Mouse (Mus musculus) left cerebral cortex, postnatal 10 days (tissue): ENCODE measurements around the gene Atp2b2. TPM values are rescaled to one million over a fixed set of nuclear protein-coding genes. Genes with fewer than 3 reads are reported as not detected.
A peak's percentile ranks its signal among the peaks of the same experiment; 100 is the strongest.

Experiments
- DNase-seq, 2 experiments: peaks; one replicate each; pipeline ENCODE4 v3.0.0; 2021 to 2022; ENCODE audit warnings: low spot score in 2 of 2, mixed read lengths in 1 of 2; ENCODE audit errors: extremely low spot score in 1 of 2
- intact Hi-C: fragments of 180-260 bp; cut with DNase I; formaldehyde crosslinking; loops from one replicate; pipeline ENCODE4 v1.15.1; 2025
- total RNA-seq, 2 experiments: library from RNA; stranded (reverse); gene quantifications; 2 replicates each; pipeline ENCODE4 v1.2.3; 2021

Atp2b2 gene
- total RNA-seq, 2 experiments from 2014 or later, result 441 to 448 TPM

GRCm38 (mm10) chr6:113961658-113962057, 80.8 kb downstream of the Atp2b2 start:
- intact Hi-C loops, result no loop called here

GRCm38 (mm10) chr6:113959336-113959735, 83.1 kb downstream of the Atp2b2 start:
- no peak for DNase-seq
- intact Hi-C loops, result no loop called here

More at GRCm38 (mm10) chr6:113961658-113962057, 80.8 kb downstream of the Atp2b2 start:
- DNase-seq, result no peak

GRCm38 (mm10) chr6:113958714-113959113, 83.7 kb downstream of the Atp2b2 start:
- DNase-seq, result no peak
- intact Hi-C loops, result no loop called here

- no peak for DNase-seq
- intact Hi-C loops, result no loop called here
These were observed 84.4 kb downstream of the Atp2b2 start for GRCm38 (mm10) chr6:113958003-113958402.

GRCm38 (mm10) chr6:113957232-113957940, 85.0 kb downstream of the Atp2b2 start:
- intact Hi-C loops, result no loop called here
- no peak for DNase-seq

- intact Hi-C loops, result no loop called here
- DNase-seq, result no peak
These were observed 94.9 kb downstream of the Atp2b2 start for GRCm38 (mm10) chr6:113947515-113947914.

GRCm38 (mm10) chr6:113942355-113942754, 100.1 kb downstream of the Atp2b2 start:
- intact Hi-C loops, result no loop called here
- no peak for DNase-seq

GRCm38 (mm10) chr6:113941324-113941723, 101.1 kb downstream of the Atp2b2 start:
- DNase-seq, result no peak
- intact Hi-C loops, result no loop called here

GRCm38 (mm10) chr6:113939442-113939841, 103.0 kb downstream of the Atp2b2 start:
- DNase-seq, result no peak
- intact Hi-C loops, result no loop called here

- intact Hi-C loops, result no loop called here
- DNase-seq, result no peak
These were observed 105.5 kb downstream of the Atp2b2 start for GRCm38 (mm10) chr6:113936811-113937508.

- intact Hi-C loops, result no loop called here
- DNase-seq, result no peak
These were observed 106.3 kb downstream of the Atp2b2 start for GRCm38 (mm10) chr6:113936111-113936510.

- DNase-seq, result peak; percentile 49 to 76
- intact Hi-C loops, result no loop called here
These were observed 107.7 kb downstream of the Atp2b2 start for GRCm38 (mm10) chr6:113934692-113935091.

GRCm38 (mm10) chr6:113933261-113934151, 108.9 kb downstream of the Atp2b2 start:
- intact Hi-C loops, result no loop called here
- DNase-seq, result no peak

GRCm38 (mm10) chr6:113929191-113929875, 113.1 kb downstream of the Atp2b2 start:
- DNase-seq, result no peak
- intact Hi-C loops, result no loop called here

- intact Hi-C loops, result no loop called here
- DNase-seq, result peak in 1 of 2 experiments; percentile 56
These were observed 119.2 kb downstream of the Atp2b2 start for GRCm38 (mm10) chr6:113923249-113923648.

GRCm38 (mm10) chr6:113920466-113920865, 121.9 kb downstream of the Atp2b2 start:
- no peak for DNase-seq
- intact Hi-C loops, result no loop called here

- DNase-seq, result no peak
- intact Hi-C loops, result no loop called here
These were observed 129.7 kb downstream of the Atp2b2 start for GRCm38 (mm10) chr6:113912753-113913152.

GRCm38 (mm10) chr6:113911094-113911493, 131.3 kb downstream of the Atp2b2 start:
- intact Hi-C loops, result no loop called here
- no peak for DNase-seq
